Mouse (Mus musculus) retina, adult 2 months (tissue): ENCODE data around the gene Bckdhb.
"Not testable (repeated sequence)": the region's sequence is repeated elsewhere in the genome, so short reads cannot be mapped to it uniquely, and the experiment has no call there.

Experiments
- DNase-seq: peaks from one replicate; pipeline ENCODE4 v3.0.0-alpha.2; 2012; ENCODE audit warnings: low read depth, low spot score

Bckdhb gene

DNA sequence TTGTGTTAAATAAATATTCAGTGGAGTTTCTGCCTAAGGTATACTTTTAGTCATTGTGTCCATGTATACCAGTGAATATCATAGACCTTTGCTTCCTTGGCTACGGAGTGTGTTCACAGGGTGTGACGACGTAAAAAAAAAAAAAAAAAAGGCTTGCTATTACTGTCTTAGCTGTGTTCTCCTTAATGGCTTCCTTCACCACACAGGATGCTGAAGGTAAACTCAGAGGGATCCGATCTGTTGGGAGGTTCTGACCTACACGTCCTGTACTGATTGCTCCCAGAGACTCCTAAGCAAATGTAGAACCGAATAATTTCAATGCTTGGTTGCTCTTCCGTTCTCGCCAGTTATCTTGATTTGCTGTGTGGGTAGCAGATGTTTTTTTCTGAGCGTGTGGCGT is 38.4 kb downstream of the Bckdhb start:
- DNase-seq = no peak

DNA sequence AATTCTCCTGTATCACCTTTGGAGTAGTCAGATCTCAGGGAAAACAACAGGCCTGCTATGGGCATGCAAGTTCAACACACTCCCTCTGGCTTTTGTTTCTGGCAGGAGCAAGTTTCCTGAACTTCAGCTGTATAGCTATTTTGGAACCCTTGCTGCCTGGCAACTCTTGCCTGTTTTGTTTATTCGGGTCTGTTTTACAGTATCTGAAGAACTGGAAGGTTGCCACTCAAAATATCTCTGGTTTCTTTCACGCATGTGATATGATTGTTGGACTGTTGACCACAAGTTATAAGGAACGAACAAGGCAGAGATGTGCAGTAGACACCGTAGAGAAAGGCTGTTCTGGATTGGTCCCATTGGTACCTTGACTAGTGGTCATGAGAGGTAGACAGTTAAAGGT is 39.4 kb downstream of the Bckdhb start:
- DNase-seq = no peak

DNA sequence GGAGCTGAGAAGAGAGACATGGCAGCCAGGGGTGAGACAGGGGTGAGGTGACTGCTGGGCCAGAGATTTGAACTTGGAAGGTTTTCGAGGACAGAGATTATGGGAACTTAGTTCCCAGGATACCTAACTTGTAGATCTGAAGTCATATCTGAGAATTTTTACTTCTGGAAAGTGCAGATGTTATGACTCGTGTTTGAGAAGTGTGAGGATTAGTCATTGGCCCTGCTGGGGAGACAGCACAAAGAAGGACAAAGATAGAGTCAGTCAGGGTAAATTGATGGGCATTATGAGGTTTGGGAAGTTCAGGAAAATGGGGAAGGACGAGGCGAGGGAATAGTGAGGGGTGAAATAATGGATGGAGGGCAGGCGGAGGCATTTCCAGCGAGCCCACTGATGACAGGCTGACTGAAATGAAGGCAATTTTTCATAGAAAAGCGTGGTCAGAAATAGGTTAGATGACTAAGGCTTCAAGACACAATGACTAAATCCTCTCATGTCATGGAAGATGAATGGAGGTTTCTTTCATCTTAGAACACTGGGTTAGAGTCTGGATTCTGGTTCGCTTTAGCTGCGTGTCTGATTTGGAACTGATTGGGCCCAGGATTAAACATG is 42.6 kb downstream of the Bckdhb start:
- DNase-seq = no peak

DNA sequence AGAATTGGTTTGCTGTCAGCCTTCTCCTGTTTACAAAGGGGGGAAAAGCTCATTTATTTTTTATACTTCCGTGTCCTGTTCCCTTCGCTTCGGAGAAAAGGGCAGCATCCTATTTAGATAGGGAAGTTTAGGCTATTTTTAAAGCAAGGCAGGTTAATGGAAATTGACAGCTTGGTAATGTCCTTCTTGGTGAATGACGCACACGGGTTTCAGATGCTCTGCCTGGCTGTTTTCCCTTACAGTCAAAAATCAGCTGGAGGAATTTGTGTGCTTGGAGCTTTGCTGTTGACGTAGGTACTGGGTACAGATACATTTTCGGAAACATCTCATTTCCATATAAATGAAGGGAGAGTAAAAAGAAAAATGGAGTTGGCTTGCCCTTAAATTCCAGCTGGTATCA is 44.4 kb downstream of the Bckdhb start:
- DNase-seq = no peak

DNA sequence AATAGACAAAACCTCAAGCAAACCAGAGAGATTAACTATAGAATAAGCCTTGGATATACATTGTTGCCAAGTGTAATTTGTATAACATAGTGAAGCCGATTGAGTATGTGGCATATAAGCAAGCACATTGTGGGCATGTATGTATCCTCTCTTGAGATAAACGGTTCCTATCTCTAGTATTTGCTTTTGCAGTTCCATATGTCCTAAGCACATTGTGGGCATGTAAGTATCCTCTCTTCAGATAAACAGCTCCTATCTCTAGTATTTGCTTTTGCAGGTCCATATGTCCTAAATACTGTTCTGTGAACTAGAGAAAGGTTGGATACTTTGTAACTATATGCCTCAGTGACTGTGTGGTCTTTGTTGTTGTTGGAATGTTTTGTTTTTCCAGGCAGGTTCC is 48.5 kb downstream of the Bckdhb start:
- no peak for DNase-seq

DNA sequence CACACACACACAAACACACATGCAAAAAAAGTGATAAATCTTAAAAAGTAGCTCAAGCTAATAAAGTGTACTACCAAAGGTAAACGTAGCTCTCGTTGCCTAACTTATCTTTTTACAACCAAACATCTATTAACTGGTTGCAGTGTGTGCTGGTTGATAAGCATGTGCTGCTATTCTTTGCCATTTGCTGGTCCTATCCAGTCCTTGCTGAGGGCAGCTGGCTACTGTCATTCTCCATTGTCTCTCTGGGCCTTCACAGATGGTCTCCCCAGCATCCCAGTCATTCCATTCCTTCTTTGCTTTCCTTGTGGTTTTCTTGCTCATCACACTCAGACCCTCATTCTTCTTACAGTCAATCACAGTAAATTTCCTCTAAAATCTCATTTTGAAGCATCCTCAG is 50.9 kb downstream of the Bckdhb start:
- no peak for DNase-seq

DNA sequence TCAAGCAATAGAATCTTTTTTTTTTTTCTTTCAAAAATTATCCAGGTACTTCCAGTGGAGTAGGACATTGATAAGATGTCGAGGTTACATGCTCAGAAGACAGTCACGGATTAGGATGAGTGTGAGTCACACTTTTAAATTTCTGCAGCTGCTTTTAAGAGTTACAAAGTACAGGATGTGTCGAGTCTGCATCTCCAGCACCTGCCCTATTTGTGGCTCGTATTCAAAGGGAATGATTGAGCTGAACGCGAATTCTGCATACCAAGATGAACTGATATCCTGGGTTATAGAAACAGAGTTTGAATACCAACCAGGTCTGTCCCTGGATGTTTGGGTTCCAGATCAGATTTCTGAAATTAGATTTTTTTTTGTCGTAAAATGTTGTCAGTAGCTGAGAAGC is 56.3 kb downstream of the Bckdhb start:
- no peak for DNase-seq

DNA sequence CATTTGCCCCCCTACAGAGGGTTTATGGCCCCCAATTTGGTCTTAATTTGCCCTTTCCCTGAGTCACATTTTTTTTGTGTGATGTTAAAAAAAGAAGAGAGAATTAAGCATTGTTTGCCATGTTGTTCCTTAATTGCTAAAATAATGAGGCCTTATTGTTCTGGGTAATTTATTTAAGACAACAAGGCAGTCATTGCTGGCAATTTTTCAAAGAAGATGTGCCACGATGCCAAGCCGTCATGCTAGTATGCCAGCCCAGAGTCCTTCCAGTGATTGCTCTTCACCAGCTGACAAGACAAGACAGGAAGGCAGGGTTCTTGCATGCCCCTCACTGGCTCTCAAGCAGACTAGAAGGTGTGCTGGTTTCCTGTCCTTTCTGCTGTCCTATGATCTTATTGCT is 84.0 kb downstream of the Bckdhb start:
- no peak for DNase-seq

DNA sequence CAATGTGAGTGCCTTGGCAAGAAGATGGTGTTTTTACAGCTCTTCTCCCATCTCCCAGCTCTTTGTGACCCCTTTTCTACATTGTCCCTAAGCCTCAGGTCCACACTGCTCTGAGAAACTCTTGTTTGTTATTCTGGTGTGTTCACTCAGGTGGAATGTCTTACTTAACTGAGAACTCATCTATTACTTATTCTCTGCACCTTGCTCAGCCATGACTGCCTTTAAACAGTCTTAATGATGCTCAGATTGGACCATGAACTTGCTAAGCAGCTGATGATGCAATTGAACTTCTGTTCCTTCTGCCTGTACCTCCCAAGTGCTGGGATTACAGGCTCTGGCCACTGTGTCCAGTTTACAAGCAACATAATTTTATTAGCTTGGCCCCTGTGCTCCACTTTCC is 86.2 kb downstream of the Bckdhb start:
- DNase-seq = no peak

DNA sequence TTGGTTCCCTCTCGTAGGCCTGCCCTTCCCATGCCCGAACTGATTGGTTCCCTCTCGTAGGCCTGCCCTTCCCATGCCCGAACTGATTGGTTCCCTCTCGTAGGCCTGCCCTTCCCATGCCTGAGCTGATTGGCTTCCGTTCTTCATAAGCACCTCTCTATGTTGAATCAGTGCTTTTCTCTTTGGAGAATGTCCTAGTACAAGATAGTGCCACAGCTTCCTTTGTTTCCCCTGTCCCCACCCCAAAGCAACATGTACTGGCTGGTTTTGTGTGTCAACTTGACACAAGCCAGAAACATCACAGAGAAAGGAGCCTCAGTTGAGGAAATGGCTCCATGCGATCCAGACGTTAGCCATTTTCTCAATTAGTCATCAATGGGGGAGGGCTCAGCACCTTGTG is 93.2 kb downstream of the Bckdhb start:
- not testable (repeated sequence) for DNase-seq

DNA sequence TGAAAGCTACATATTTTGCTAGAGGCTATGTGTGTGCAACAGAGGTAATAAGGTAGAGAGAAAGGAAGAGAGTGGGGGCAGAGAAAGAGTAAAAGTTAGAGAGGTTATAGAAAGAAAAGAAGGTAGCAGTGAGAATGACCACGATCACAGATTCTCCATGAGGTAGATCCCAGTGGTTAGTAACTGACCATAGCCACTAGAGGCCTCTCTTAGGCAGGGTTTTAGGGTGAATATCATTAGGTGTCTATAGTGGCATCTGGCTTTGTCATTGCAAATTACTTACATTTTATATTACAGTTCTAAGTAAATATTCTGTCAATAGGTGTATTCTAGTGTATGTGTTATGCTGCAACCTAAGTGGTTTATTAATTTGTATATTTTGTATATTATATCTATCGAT is 94.7 kb downstream of the Bckdhb start:
- DNase-seq = no peak

DNA sequence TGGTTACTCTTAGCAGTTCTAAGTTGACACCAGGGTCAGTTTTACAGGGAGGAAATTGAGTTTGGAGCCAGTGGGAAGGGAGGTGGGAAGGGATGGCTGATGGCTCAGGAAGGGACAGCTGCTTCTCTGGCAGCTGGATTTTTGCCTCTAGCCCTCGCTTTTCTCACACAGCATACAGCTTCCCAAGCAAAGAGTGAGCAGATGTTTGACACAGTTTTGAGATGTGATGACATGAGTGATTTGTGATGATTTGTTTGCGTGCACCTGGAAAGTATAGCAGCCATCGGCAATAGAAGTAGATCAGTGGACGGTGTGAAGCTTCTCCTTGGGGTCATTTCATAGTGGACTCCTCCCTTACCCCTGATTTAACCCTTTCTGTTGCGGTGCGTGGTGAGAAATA is 96.2 kb downstream of the Bckdhb start:
- no peak for DNase-seq

DNA sequence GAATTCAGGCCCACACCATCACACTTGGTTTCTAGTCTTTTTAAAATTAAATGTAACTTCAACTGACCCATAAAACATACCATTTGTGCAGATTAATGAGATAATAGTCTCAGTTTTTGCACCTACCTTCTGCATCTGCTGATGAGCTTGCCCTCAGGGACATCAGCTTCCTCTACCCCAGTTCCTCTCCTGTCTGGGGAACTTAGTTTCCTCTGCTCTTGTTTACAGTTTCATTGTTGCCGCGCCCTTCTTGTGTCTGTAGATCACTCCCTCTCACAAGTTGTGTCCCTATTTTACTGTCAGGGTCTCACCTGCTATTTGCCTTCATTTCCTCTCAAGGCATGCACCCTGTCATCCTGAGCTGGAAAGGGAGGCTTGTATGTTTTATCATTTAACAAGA is 103.2 kb downstream of the Bckdhb start:
- DNase-seq = no peak

DNA sequence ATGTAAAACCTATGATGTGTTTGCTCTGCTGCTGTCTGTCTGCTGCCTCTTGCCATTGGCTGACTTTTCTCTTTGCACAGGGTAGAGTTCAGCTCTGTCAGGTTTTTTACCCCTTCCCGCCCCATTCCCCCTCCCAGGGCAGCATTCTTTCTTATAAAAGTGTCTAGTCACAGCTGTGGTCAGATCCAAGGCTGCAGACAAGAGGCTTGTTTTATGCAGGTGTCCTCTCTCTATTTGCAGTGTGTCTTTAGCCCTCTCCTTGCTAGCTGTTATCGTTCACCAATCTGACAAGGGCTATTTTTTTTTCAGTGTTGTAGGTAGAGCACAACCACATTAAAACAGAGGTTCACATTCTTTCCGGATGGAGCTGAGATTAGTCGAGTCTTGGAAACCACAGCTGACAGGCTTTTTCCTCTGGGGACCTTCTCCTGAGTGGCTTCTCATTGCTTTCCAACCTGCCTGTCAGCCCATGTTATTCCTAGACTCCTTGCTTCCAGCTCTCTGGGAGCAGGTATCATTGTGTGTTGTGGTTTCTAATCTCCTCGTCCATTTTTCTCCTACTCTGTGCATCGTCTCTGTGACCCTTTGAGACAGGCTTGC is 105.8 kb downstream of the Bckdhb start:
- no peak for DNase-seq

DNA sequence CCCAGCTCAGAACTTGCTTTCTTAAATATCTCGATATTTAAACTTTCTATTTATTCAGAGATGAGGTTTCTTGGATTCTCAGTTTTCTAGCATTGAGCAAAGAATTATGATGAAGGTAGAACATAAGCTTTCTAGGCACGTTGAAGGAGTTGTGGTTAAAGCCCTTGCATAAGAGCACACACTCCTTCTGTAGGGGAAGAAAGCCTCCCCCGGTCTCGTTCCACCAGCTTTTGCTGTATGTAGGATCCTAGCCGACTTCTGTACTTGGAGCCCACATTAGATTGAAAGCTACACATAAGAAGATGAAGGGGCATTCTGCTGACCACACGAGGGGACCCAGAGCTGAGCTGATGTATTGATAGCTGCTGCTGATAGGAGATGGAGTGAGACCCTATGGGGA is 106.5 kb downstream of the Bckdhb start:
- no peak for DNase-seq

DNA sequence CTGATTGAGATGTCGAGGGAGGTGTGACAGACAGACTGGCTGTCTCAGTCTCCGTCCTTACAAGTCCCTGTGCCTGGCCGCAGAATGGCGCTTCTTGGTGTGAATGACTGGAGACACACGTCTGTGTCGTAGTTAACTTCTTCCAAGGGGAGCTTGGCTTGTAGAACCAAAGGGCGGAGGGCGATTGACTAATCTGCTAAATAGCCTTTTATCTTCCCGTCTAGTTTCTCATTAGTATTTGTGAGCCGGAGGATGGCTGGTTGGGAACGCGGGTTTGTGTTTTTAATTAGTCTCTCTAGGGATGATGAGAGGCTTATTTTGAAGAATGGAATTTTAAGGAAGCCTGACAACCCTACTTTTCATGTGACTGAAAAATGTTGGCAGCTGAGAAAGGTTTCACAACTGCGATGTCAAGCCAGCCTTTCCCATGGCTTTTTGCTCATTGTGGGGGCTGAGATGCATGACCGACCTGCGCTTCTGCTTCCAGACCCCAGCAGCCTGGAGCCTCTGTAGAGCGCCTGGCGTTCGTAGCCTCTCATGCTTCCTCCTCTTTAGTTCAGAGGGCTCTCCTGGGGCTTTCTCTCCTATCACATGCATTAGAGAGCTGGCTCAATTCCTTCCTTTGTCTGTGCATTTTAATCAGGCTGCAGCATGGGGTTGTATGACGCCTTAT is 107.9 kb downstream of the Bckdhb start:
- no peak for DNase-seq

DNA sequence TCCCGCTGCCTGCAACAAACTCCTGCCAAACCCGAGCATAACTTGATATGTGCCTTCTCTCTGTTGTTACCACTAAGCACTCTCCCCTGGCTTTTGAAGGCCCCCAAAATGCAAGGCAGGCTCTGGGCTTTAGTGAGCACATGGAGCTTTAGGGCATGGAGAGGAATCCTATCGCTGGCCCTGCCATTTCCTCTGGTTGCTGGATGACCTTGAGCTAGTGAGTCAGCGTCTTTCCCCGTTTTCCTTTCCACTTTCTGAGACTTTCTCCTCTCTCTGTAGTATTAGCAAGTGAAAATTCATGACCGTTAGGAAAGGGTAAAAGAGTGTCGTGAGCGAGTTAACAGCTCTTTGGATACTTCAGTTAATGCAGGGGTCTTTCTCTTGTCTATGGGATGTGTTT is 111.1 kb downstream of the Bckdhb start:
- no peak for DNase-seq

DNA sequence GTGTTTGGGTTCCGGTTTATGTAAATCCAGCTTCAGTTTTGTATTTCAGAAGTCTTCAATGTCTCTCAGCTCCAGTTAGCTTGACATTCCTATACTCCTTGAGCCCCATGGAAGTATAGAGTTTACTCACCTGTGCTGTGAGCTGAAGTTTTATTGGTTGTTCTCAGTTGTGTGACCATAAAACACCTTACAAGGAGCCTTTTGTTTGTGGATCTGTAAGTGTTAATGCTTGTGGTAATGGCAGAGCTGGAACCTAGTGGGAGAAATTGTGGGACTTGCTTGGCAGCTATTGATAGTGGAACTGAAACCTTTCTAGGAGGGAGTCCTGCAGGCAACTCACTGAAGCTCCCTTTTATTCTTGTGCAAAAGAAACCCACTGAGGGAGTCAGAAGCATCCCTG is 112.3 kb downstream of the Bckdhb start:
- no peak for DNase-seq

DNA sequence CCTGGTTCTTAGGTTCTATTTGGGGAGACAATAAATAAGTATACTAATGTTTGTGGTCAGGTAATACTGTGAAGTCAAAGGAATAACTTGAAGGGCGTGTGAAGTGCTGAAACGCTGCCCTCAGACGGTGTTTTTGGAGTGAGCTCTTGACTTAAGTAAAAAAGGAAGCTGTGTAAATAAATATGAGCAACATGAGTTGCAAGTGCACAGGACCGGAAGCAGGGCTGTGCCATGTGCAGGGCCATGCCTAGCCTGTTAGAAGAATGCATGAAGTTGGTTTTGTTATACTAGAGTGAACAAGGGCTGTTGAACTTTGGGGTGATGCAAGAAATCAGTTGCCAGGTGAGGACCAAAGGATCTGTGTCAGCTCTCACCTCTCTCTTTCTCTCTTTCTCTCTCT is 114.0 kb downstream of the Bckdhb start:
- DNase-seq = no peak

DNA sequence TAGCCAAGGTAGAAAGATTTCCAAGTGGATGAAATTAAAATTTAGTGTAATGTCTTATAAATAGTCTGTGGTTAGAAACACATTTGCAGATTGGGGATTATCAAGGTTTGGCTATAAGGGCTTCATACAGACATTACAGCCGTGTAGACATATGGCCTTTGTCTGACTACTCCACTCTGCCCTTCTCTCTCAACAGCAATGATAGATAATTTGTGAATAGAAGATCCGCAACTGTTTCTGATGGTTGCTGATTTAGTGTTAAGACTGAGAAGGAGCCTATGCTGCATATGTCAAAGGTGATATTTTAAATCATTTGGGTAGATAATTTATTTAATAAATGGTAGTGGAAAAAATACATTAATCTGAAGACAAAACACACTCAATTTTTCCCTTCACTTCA is 115.4 kb downstream of the Bckdhb start:
- no peak for DNase-seq

DNA sequence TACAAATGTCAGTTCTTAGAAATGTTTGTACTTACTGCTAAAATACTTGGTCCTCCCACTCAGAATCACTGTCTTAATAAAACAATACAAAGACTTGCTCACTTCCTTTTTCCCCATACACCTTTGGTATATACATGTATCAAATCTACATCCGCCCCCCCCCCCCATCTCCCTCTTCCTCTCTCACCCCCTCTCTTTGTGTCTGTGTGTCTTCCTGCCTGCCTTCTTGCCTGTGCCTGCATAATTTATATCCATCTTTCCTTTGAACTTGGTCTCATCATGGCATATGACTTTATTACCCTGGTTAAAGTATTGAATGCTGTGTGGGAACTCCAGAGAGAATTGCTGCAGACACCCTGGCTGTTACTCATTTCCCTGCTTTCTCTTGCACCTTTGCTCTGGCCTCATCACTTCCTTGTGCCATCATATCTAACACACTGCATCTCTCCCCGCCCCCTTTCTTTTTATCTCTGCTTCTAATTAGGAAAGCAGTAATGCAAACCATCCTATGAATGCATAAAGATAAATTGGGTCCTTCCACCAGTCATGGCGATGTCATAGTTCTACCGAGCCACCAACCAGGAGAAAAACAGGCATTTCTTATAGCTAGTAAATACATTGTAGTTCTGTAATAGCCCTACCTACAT is 116.8 kb downstream of the Bckdhb start:
- DNase-seq = no peak

DNA sequence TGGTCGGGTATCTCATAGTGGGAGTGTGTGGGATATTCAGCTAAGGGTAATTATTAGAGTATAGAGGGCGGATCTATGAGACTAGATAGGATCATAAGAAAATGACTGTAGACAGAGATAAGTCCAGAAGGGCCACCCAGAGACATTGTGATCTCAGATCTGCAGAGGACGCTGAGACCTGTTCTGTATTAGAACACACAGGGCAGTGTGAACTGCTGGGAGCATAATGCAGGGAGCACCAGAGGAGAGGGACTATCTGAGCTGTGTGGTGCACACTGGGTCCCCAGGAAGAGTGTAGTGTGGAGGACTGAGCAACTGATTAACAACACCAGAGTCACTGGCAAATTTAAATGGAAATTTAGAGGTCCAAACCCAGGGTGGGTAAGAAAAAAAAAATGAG is 117.6 kb downstream of the Bckdhb start:
- no peak for DNase-seq

DNA sequence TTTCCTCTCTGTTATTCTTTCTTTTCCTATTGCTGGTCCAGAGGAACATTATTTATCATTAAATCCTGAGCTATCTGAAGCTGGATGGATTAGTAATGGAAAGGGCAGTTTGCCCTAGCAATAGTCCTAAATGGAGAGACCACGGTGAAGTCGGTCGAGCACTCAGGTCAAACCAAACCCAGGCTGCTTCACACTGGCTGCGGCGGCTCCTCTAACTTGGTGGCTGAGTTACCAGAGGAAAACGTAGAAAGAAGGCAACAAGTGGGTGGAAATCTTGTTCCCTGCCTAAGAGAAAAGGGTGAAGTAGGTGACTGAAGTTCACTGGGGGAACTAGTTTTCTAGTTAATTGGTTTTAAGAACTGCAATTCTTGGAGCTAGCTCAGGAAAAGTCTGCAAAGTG is 119.2 kb downstream of the Bckdhb start:
- DNase-seq = no peak
